Mouse (Mus musculus) heart, embryonic 11.5 days (tissue): Measurements from ENCODE around the gene Ubxn6. TPM values are rescaled to one million over a fixed set of nuclear protein-coding genes. Genes with fewer than 3 reads are reported as not detected.

Source experiments
- ATAC-seq: fragments of 200-750 bp; cut with Nextera tagmentation; replicated peaks from 2 replicates; pipeline ENCODE4 v1.8.0; 2017; ENCODE audit warnings: moderate library complexity; ENCODE audit not compliant: insufficient number of reproducible peaks, low FRiP score, low TSS enrichment
- H3K27ac ChIP-seq: fragments of 300-500 bp; sonication (generic); 2 replicates; pipeline ENCODE4 v1.5.1; 2014; ENCODE audit warnings: mild to moderate bottlenecking, low read depth, low read length
- H3K27me3 ChIP-seq: fragments of 300-500 bp; sonication (generic); 2 replicates; pipeline ENCODE4 v1.6.1; 2014; ENCODE audit warnings: mild to moderate bottlenecking, low read length, mixed read lengths; ENCODE audit not compliant: control insufficient read depth, insufficient read depth
- H3K36me3 ChIP-seq: fragments of 300-500 bp; sonication (generic); 2 replicates; pipeline ENCODE4 v1.6.1; 2014; ENCODE audit warnings: mild to moderate bottlenecking, low read length, moderate library complexity, mixed read lengths; ENCODE audit not compliant: control insufficient read depth, insufficient read depth
- H3K4me1 ChIP-seq: fragments of 300-500 bp; sonication (generic); 2 replicates; pipeline ENCODE4 v1.6.1; 2014; ENCODE audit warnings: low read length; ENCODE audit not compliant: control insufficient read depth, insufficient read depth
- H3K4me2 ChIP-seq: fragments of 300-500 bp; sonication (generic); 2 replicates; pipeline ENCODE4 v1.6.1; 2014; ENCODE audit warnings: mild to moderate bottlenecking, moderate library complexity
- H3K4me3 ChIP-seq: fragments of 300-500 bp; sonication (generic); 2 replicates; pipeline ENCODE4 v1.5.1; 2014; ENCODE audit warnings: low read depth, low read length
- H3K9ac ChIP-seq: fragments of 300-500 bp; sonication (generic); 2 replicates; pipeline ENCODE4 v1.6.1; 2014; ENCODE audit warnings: mild to moderate bottlenecking, low read depth, low read length, moderate library complexity
- H3K9me3 ChIP-seq: fragments of 300-500 bp; sonication (generic); replicated peaks from 2 replicates; pipeline ENCODE4 v1.6.1; 2016; ENCODE audit warnings: low read length; ENCODE audit not compliant: control insufficient read depth
- WGBS: fragments of 180-500 bp; shearing (Covaris S2); extraction: QIAGEN DNeasy Blood & Tissue Kit; methylation state at CpG from one replicate; pipeline ENCODE4 v1.1.7; 2014; ENCODE audit not compliant: insufficient replicate concordance; 5-methylcytosine and 5-hydroxymethylcytosine counted together
- polyA plus RNA-seq: library from polyadenylated mRNA; unstranded; fragments of >200 nt; fragmentation: Nextera tagmentation; extraction: Ambion mirVana; gene quantifications from 2 replicates; pipeline ENCODE4 v1.2.1, GENCODE M21; 2014

Ubxn6 gene
- polyA plus RNA-seq, 1 experiment from 2014 or later: 37.3 TPM

- Histone ChIP-seq H3K36me3 (peaks cover 30% of the 10 kb centered on the region), H3K4me2 (no peak overlapping the region), H3K4me1 (no peaks in the 10 kb centered on the region), H3K9ac (no peak overlapping the region), H3K4me3 (no peak overlapping the region), H3K27me3 (no peaks in the 10 kb centered on the region), H3K27ac (no peak overlapping the region), H3K9me3 (no peaks in the 10 kb centered on the region)
- 60% methylated on average over 4 of the region's 4 CpGs for WGBS
- no peak for ATAC-seq
Measured at GRCm38 (mm10) chr17:56055945-56056678, 18.7 kb downstream of the Ubxn6 start.

- no peak overlapping the region for H3K4me2 ChIP-seq
- H3K27me3 ChIP-seq: no peaks in the 10 kb centered on the region
- peaks cover 20% of the 10 kb centered on the region for H3K36me3 ChIP-seq
- H3K9ac ChIP-seq: no peak overlapping the region
- H3K9me3 ChIP-seq: no peaks in the 10 kb centered on the region
- H3K27ac ChIP-seq: no peak overlapping the region
- H3K4me3 ChIP-seq: no peak overlapping the region
- no peak for ATAC-seq
- no peaks in the 10 kb centered on the region for H3K4me1 ChIP-seq
Measured at GRCm38 (mm10) chr17:56054938-56055337, 19.9 kb downstream of the Ubxn6 start.

GRCm38 (mm10) chr17:56051369-56051768 is 23.5 kb downstream of the Ubxn6 start:
- Histone ChIP-seq H3K36me3 (peaks cover 29% of the 10 kb centered on the region), H3K4me2 (no peak overlapping the region), H3K27ac (no peak overlapping the region), H3K4me3 (no peak overlapping the region), H3K4me1 (no peaks in the 10 kb centered on the region), H3K9me3 (no peaks in the 10 kb centered on the region), H3K9ac (no peak overlapping the region), H3K27me3 (no peaks in the 10 kb centered on the region)
- no peak for ATAC-seq
- WGBS: 87% methylated on average over 5 of the region's 5 CpGs

- Histone ChIP-seq H3K27me3 (no peaks in the 10 kb centered on the region), H3K4me2 (peak overlapping the region; percentile 80), H3K27ac (peak overlapping the region; percentile 90; the same call in 1 of the 2 replicates), H3K36me3 (0 out of 2 replicates have a peak, but pooled peaks cover 3% of the 10 kb centered on the region), H3K4me3 (peak overlapping the region; percentile 72), H3K9me3 (no peaks in the 10 kb centered on the region), H3K9ac (peak overlapping the region; percentile 89), H3K4me1 (no peaks in the 10 kb centered on the region; the same call in 1 of the 2 replicates)
- no peak for ATAC-seq
- 2% methylated on average over 12 of the region's 12 CpGs for WGBS
Measured at GRCm38 (mm10) chr17:56040857-56041163, 34.0 kb downstream of the Ubxn6 start.

GRCm38 (mm10) chr17:56040030-56040856 is 34.6 kb downstream of the Ubxn6 start, which contains the start of gene Chaf1a:
Gene Chaf1a (plus strand): TSS chr17:56040439.
- H3K4me3 ChIP-seq: peak within 1 kb of the TSS; percentile 72
- H3K36me3 ChIP-seq: 0 out of 2 replicates have a peak, but pooled peaks cover 3% of the 10 kb centered on the region
- peaks cover 2% of the 10 kb centered on the region; the same call in 1 of the 2 replicates for H3K4me1 ChIP-seq
- under 1% methylated on average over 68 of the region's 68 CpGs for WGBS
- peak within 1 kb of the TSS; percentile 90 for H3K27ac ChIP-seq
- H3K9me3 ChIP-seq: no peaks in the 10 kb centered on the region
- peak; percentile 79 for ATAC-seq
- H3K4me2 ChIP-seq: peak within 1 kb of the TSS; percentile 80
- H3K9ac ChIP-seq: peak within 1 kb of the TSS; percentile 89
- H3K27me3 ChIP-seq: no peaks in the 10 kb centered on the region

- H3K9me3 ChIP-seq: no peaks in the 10 kb centered on the region
- H3K4me3 ChIP-seq: peak overlapping the region; percentile 72; the same call in 1 of the 2 replicates
- H3K4me1 ChIP-seq: peaks cover 11% of the 10 kb centered on the region
- WGBS: 75% methylated on average over 4 of the region's 4 CpGs
- no peak overlapping the region for H3K9ac ChIP-seq
- peak overlapping the region; percentile 80 for H3K4me2 ChIP-seq
- no peak for ATAC-seq
- H3K36me3 ChIP-seq: 0 out of 2 replicates have a peak, but pooled peaks cover 3% of the 10 kb centered on the region
- no peak overlapping the region for H3K27ac ChIP-seq
- no peaks in the 10 kb centered on the region for H3K27me3 ChIP-seq
Measured at GRCm38 (mm10) chr17:56039345-56039744, 35.5 kb downstream of the Ubxn6 start.

- Histone ChIP-seq H3K36me3 (no peaks in the 10 kb centered on the region), H3K9me3 (no peaks in the 10 kb centered on the region), H3K4me2 (no peak overlapping the region), H3K9ac (no peak overlapping the region), H3K4me3 (no peak overlapping the region), H3K27ac (no peak overlapping the region), H3K4me1 (peaks cover 11% of the 10 kb centered on the region), H3K27me3 (no peaks in the 10 kb centered on the region)
- 84% methylated on average over 8 of the region's 8 CpGs for WGBS
- ATAC-seq: no peak
Measured at GRCm38 (mm10) chr17:56038583-56039261, 36.1 kb downstream of the Ubxn6 start.

- H3K36me3 ChIP-seq: peaks cover 2% of the 10 kb centered on the region; the same call in 1 of the 2 replicates
- H3K4me2 ChIP-seq: peak overlapping the region; percentile 82
- no peak for ATAC-seq
- WGBS: 36% methylated on average over 13 of the region's 13 CpGs
- H3K9ac ChIP-seq: peak overlapping the region; percentile 50
- H3K27ac ChIP-seq: no peak overlapping the region
- no peaks in the 10 kb centered on the region for H3K27me3 ChIP-seq
- peaks cover 14% of the 10 kb centered on the region for H3K4me1 ChIP-seq
- H3K4me3 ChIP-seq: peak overlapping the region; percentile 90
- H3K9me3 ChIP-seq: no peaks in the 10 kb centered on the region
Measured at GRCm38 (mm10) chr17:56036901-56037287, 37.9 kb downstream of the Ubxn6 start.
